Mouse (Mus musculus): Measurements from ENCODE around the gene Map1s. TPM values are rescaled to one million over a fixed set of nuclear protein-coding genes. Genes with fewer than 3 reads are reported as not detected.

Map1s gene
- polyA plus RNA-seq, 2 experiments, result 9.3 to 11.5 TPM

GRCm38 (mm10) chr8:70903112-70903511, 2.6 kb upstream of the Map1s start:
- TF ChIP-seq EP300 (IDR thresholded peaks at IDR 0.05; ENCODE audit: low read depth) (no peak), CTCF (IDR thresholded peaks at IDR 0.05; ENCODE audit: low read depth) (no peak)
- Histone ChIP-seq H3K4me3 (ENCODE audit: insufficient read depth in 1 of 2, low read depth in 2 of 2, low read length in 2 of 2) (no peak overlapping the region), H3K27me3 (ENCODE audit: control insufficient read depth, insufficient read depth, low read length) (no peaks in the 10 kb centered on the region), H3K9ac (replicated peaks) (no peak overlapping the region), H3K4me2 (ENCODE audit: low read depth) (no peak overlapping the region), H3K4me1 (replicated peaks; ENCODE audit: control insufficient read depth in 2 of 2, insufficient read depth in 2 of 2, low read length in 1 of 2) (peaks cover 15 to 26% of the 10 kb centered on the region in 2 experiments; a peak in 3 of 4 replicates), H3K9me3 (ENCODE audit: control insufficient read depth, low read length) (no peaks in the 10 kb centered on the region), H3K36me3 (replicated peaks; ENCODE audit: control insufficient read depth, insufficient read depth, low read depth) (no peaks in the 10 kb centered on the region), H3K27ac (no peak overlapping the region)
- ATAC-seq (ENCODE audit: insufficient read depth), result no peak
- WGBS (ENCODE audit: insufficient replicate concordance), result 55% methylated on average over 4 of the region's 4 CpGs
- DNase-seq (ENCODE audit: low read depth in 3 of 3, low spot score in 3 of 3), result no peak

GRCm38 (mm10) chr8:70903582-70903981, 2.1 kb upstream of the Map1s start:
- ATAC-seq (ENCODE audit: insufficient read depth), result no peak
- Histone ChIP-seq H3K27me3 (ENCODE audit: control insufficient read depth, insufficient read depth, low read length) (no peaks in the 10 kb centered on the region), H3K4me2 (ENCODE audit: low read depth) (no peak overlapping the region), H3K9me3 (ENCODE audit: control insufficient read depth, low read length) (no peaks in the 10 kb centered on the region), H3K9ac (replicated peaks) (no peak overlapping the region), H3K27ac (no peak overlapping the region), H3K36me3 (replicated peaks; ENCODE audit: control insufficient read depth, insufficient read depth, low read depth) (no peaks in the 10 kb centered on the region), H3K4me3 (ENCODE audit: insufficient read depth in 1 of 2, low read depth in 2 of 2, low read length in 2 of 2) (no peak overlapping the region), H3K4me1 (replicated peaks; ENCODE audit: control insufficient read depth in 2 of 2, insufficient read depth in 2 of 2, low read length in 1 of 2) (peaks cover 15 to 23% of the 10 kb centered on the region in 2 experiments; a peak in 3 of 4 replicates)
- TF ChIP-seq EP300 (IDR thresholded peaks at IDR 0.05; ENCODE audit: low read depth) (no peak), CTCF (IDR thresholded peaks at IDR 0.05; ENCODE audit: low read depth) (no peak)
- no peak for DNase-seq (ENCODE audit: low read depth in 3 of 3, low spot score in 3 of 3)

GRCm38 (mm10) chr8:70904532-70904931, 1.2 kb upstream of the Map1s start:
- Histone ChIP-seq H3K4me1 (replicated peaks; ENCODE audit: control insufficient read depth in 2 of 2, insufficient read depth in 2 of 2, low read length in 1 of 2) (peaks cover 15 to 23% of the 10 kb centered on the region in 2 experiments; a peak in 3 of 4 replicates), H3K9me3 (ENCODE audit: control insufficient read depth, low read length) (no peaks in the 10 kb centered on the region), H3K4me2 (ENCODE audit: low read depth) (no peak overlapping the region; the same call in 1 of the 2 replicates), H3K4me3 (ENCODE audit: insufficient read depth in 1 of 2, low read depth in 2 of 2, low read length in 2 of 2) (no peak overlapping the region), H3K9ac (replicated peaks) (no peak overlapping the region), H3K27ac (no peak overlapping the region), H3K36me3 (replicated peaks; ENCODE audit: control insufficient read depth, insufficient read depth, low read depth) (no peaks in the 10 kb centered on the region), H3K27me3 (ENCODE audit: control insufficient read depth, insufficient read depth, low read length) (no peaks in the 10 kb centered on the region)
- ATAC-seq (ENCODE audit: insufficient read depth) (no peak), DNase-seq (ENCODE audit: low read depth in 3 of 3, low spot score in 3 of 3) (no peak)
- WGBS (ENCODE audit: insufficient replicate concordance), result 17% methylated on average over 4 of the region's 4 CpGs
- no peak for TF ChIP-seq EP300 (IDR thresholded peaks at IDR 0.05; ENCODE audit: low read depth)

DNA sequence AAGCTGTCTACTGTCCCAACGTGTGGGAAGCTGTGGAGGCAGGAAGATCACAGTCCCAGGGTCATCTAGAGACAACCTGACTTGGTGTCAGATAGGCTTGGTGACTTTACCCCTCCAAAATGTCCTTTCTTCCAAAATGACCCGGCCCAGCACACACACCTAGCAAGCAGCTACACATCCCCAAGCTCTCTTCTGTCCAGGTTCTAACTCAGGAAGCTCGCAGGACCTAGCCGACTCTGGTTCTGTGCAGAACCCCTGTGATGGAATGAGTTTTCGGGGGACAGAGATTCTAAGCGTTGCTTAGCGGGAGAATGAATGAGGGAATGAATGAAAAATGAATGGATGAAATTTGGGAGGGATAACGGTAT, 285 bp upstream of the Map1s start:
- peak overlapping the region; percentile 69 to 87 for H3K4me3 ChIP-seq (ENCODE audit: insufficient read depth in 1 of 2, low read depth in 2 of 2, low read length in 2 of 2)
- ATAC-seq (ENCODE audit: insufficient read depth), result peak; percentile 2; the same call in 1 of the 2 replicates
- no peaks in the 10 kb centered on the region for H3K36me3 ChIP-seq (replicated peaks; ENCODE audit: control insufficient read depth, insufficient read depth, low read depth)
- TF ChIP-seq CTCF (IDR thresholded peaks at IDR 0.05; ENCODE audit: low read depth), result no peak
- WGBS (ENCODE audit: insufficient replicate concordance), result 4% methylated on average over 8 of the region's 8 CpGs
- H3K4me2 ChIP-seq (ENCODE audit: low read depth), result peak overlapping the region; percentile 85
- H3K27me3 ChIP-seq (ENCODE audit: control insufficient read depth, insufficient read depth, low read length), result no peaks in the 10 kb centered on the region
- no peak for DNase-seq (ENCODE audit: low read depth in 3 of 3, low spot score in 3 of 3)
- H3K4me1 ChIP-seq (replicated peaks; ENCODE audit: control insufficient read depth in 2 of 2, insufficient read depth in 2 of 2, low read length in 1 of 2), result peaks cover 15 to 23% of the 10 kb centered on the region in 2 experiments; a peak in 3 of 4 replicates
- H3K9me3 ChIP-seq (ENCODE audit: control insufficient read depth, low read length), result no peaks in the 10 kb centered on the region
- peak overlapping the region; percentile 59 for H3K27ac ChIP-seq
- peak overlapping the region; percentile 84 for H3K9ac ChIP-seq (replicated peaks)

- H3K36me3 ChIP-seq (replicated peaks; ENCODE audit: control insufficient read depth, insufficient read depth, low read depth), result peaks cover 3% of the 10 kb centered on the region; the same call in 1 of the 2 replicates
- no peaks in the 10 kb centered on the region for H3K9me3 ChIP-seq (ENCODE audit: control insufficient read depth, low read length)
- peaks cover 15 to 23% of the 10 kb centered on the region in 2 experiments; a peak in 3 of 4 replicates for H3K4me1 ChIP-seq (replicated peaks; ENCODE audit: control insufficient read depth in 2 of 2, insufficient read depth in 2 of 2, low read length in 1 of 2)
- ATAC-seq (ENCODE audit: insufficient read depth), result no peak
- H3K27me3 ChIP-seq (ENCODE audit: control insufficient read depth, insufficient read depth, low read length), result no peaks in the 10 kb centered on the region
- WGBS (ENCODE audit: insufficient replicate concordance), result 33% methylated on average over 2 of the region's 2 CpGs
- DNase-seq (ENCODE audit: low read depth in 3 of 3, low spot score in 3 of 3), result no peak
- H3K9ac ChIP-seq (replicated peaks), result 0 out of 2 replicates have a peak overlapping the region, but pooled peaks have one; percentile 18
- H3K4me3 ChIP-seq (ENCODE audit: insufficient read depth in 1 of 2, low read depth in 2 of 2, low read length in 2 of 2), result no peak overlapping the region
- peak overlapping the region; percentile 85 for H3K4me2 ChIP-seq (ENCODE audit: low read depth)
- TF ChIP-seq EP300 (IDR thresholded peaks at IDR 0.05; ENCODE audit: low read depth) (peak; percentile 44; the same call in 1 of the 2 replicates), CTCF (IDR thresholded peaks at IDR 0.05; ENCODE audit: low read depth) (no peak)
- no peak overlapping the region for H3K27ac ChIP-seq
These were observed 1.8 kb downstream of the Map1s start for GRCm38 (mm10) chr8:70907518-70907917.

Measured in liver, embryonic 14.5 days (tissue).